Mouse (Mus musculus) G1E (cell line): ENCODE results near the gene Sorcs1.

Experiments
- CTCF ChIP-seq: IDR thresholded peaks from 2 replicates; pipeline ENCODE4 v1.5.1; 2012; ENCODE audit warnings: low read depth, low read length, inconsistent platforms, mixed read lengths
- TAL1 ChIP-seq: conservative IDR thresholded peaks from 2 replicates; pipeline ENCODE4 v1.6.1; 2012; ENCODE audit warnings: low read depth, low read length, inconsistent platforms, mixed read lengths

DNA sequence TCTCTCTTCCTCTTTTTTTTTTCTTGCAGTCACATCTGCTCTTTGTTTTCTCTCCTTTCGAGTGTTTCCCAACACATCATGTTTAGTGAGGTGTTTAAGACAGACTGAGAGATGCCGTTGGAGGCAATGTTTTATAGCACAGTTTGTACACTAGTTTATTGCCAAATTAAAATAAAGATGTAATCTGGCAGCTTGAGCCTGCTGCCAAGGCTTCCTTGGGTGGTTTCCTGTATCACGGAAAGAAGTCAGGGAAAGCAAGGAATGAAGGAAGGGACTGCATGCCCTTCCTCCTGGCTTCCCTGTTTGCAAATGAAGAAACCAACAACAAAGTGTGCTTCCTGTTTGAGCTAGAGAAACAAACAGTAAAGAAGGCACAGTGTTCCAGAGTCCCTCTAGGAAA, 352.3 kb downstream of the Sorcs1 start:
- TF ChIP-seq CTCF, result no peak
- TF ChIP-seq TAL1, result no peak
